ENCODE assay signal across 1 mouse cellular context in genomic region chr1:74339917-74340316, GRCm38 (mm10).
TF ChIP-seq lines count a peak whose summit lies in the region.

No protein-coding gene starts in this region.

TF ChIP-seq in CH12.LX, 34 proteins besides CTCF, POLR2A, EP300 and RAD21:
- TF ChIP-seq RCOR1 (conservative IDR thresholded peaks at IDR 0.05; ENCODE audit: low read depth, low read length) (no peak), HCFC1 (IDR thresholded peaks at IDR 0.05; ENCODE audit: low read depth, low read length) (no peak), MXI1 (IDR thresholded peaks at IDR 0.05; ENCODE audit: low read depth, low read length) (no peak), KAT2A (IDR thresholded peaks at IDR 0.05; ENCODE audit: insufficient replicate concordance, low read length) (no peak), SMC3 (IDR thresholded peaks at IDR 0.05; ENCODE audit: low read depth, low read length) (no peak), MAX (IDR thresholded peaks at IDR 0.05; ENCODE audit: low read length) (no peak), PAX5 (IDR thresholded peaks at IDR 0.05; ENCODE audit: low read length) (no peak), CHD2 (IDR thresholded peaks at IDR 0.05; ENCODE audit: low read length) (no peak), SIN3A (IDR thresholded peaks at IDR 0.05; ENCODE audit: low read length) (no peak), USF2 (conservative IDR thresholded peaks at IDR 0.05; ENCODE audit: low read depth, low read length) (no peak), ZMIZ1 (IDR thresholded peaks at IDR 0.05; ENCODE audit: low read depth, low read length) (no peak)
